Comparison of ENCODE assay signal across 34 mouse cellular contexts in genomic region chr16:95360214-95360850, GRCm38 (mm10).
DNase-seq lines count a peak whose midpoint lies in the region; ATAC-seq and TF ChIP-seq lines count a peak whose summit lies in the region.
"Had no signal": no experiment of that assay in that cellular context is flagged by ENCODE, and none has a peak within 500 bp of the region (broad histone marks: within the 10 kb centered on the region; RNA-seq: fewer than 3 reads in every experiment).

No protein-coding gene starts in this region.

- DNase-seq in B cell, adult 2 months, result peak; percentile 61 to 65
- DNase-seq in naive thymus-derived CD4-positive, alpha-beta T cell, adult 2 months (ENCODE audit: low read depth), result peak; percentile 57
- no peak for DNase-seq in stomach, postnatal 0 days (ENCODE audit: low spot score)
- DNase-seq in hindbrain, embryonic 11.5 days (ENCODE audit: low spot score), result no peak
- DNase-seq in cerebellum, postnatal 36 days, result no peak
- DNase-seq: adrenal gland, adult 8-10 months; cerebellum, adult 2 months; cerebellum, postnatal 14 days; gastrocnemius, adult 2 months; gastrocnemius, postnatal 36 days; heart, adult 2 months; heart, postnatal 10 days; kidney, adult 9 months; kidney, postnatal 10 days; layer of hippocampus, postnatal 36 days; liver, embryonic 13.5 days; lung, adult 18-20 months; retina, postnatal 1 day; right cerebral cortex, postnatal 14 days had no signal

- H3K4me2 ChIP-seq in stomach, postnatal 0 days (replicated peaks; ENCODE audit: low read depth), result no peak overlapping the region
- no peak overlapping the region for H3K4me2 ChIP-seq in hindbrain, embryonic 11.5 days (replicated peaks; ENCODE audit: low read depth, low read length)
- H3K4me2 ChIP-seq: embryonic facial prominence, embryonic 13.5 days; heart, embryonic 13.5 days; limb, embryonic 15.5 days; liver, embryonic 13.5 days; midbrain, embryonic 15.5 days had no signal

- H3K4me3 ChIP-seq in stomach, postnatal 0 days (ENCODE audit: low read depth, low read length), result no peak overlapping the region
- H3K4me3 ChIP-seq in hindbrain, embryonic 11.5 days (ENCODE audit: low read depth, low read length), result no peak overlapping the region
- H3K4me3 ChIP-seq: embryonic facial prominence, embryonic 13.5 days; forebrain, embryonic 10.5 days; gastrocnemius, adult 2 months; heart, adult 2 months; heart, embryonic 13.5 days; hindbrain, embryonic 10.5 days; limb, embryonic 10.5 days; limb, embryonic 15.5 days; liver, embryonic 13.5 days; midbrain, embryonic 10.5 days; midbrain, embryonic 15.5 days had no signal

- no peaks in the 10 kb centered on the region for H3K4me1 ChIP-seq in stomach, postnatal 0 days (replicated peaks; ENCODE audit: control insufficient read depth, insufficient read depth)
- H3K4me1 ChIP-seq in hindbrain, embryonic 11.5 days (replicated peaks; ENCODE audit: control insufficient read depth, insufficient read depth, low read length), result no peaks in the 10 kb centered on the region
- H3K4me1 ChIP-seq: hindbrain, embryonic 10.5 days; liver, embryonic 13.5 days; midbrain, embryonic 10.5 days; midbrain, embryonic 15.5 days had no signal

- no peak overlapping the region for H3K27ac ChIP-seq in stomach, postnatal 0 days (replicated peaks)
- no peak overlapping the region for H3K27ac ChIP-seq in hindbrain, embryonic 11.5 days (ENCODE audit: low read depth, low read length)
- H3K27ac ChIP-seq: embryonic facial prominence, embryonic 13.5 days; forebrain, embryonic 10.5 days; heart, adult 2 months; heart, embryonic 13.5 days; hindbrain, embryonic 10.5 days; limb, embryonic 10.5 days; limb, embryonic 15.5 days; liver, embryonic 13.5 days; macrophage; midbrain, embryonic 10.5 days; midbrain, embryonic 15.5 days had no signal

- H3K9me3 ChIP-seq in stomach, postnatal 0 days (ENCODE audit: control insufficient read depth, low read length), result no peaks in the 10 kb centered on the region
- no peaks in the 10 kb centered on the region for H3K9me3 ChIP-seq in hindbrain, embryonic 11.5 days (ENCODE audit: control insufficient read depth, low read length)
- H3K9me3 ChIP-seq: embryonic facial prominence, embryonic 13.5 days; forebrain, embryonic 10.5 days; heart, embryonic 13.5 days; hindbrain, embryonic 10.5 days; limb, embryonic 10.5 days; limb, embryonic 15.5 days; liver, embryonic 13.5 days; midbrain, embryonic 10.5 days; midbrain, embryonic 15.5 days had no signal

- WGBS in stomach, postnatal 0 days, result 81% methylated on average over 8 of the region's 8 CpGs
- WGBS in hindbrain, embryonic 11.5 days, result 82% methylated on average over 8 of the region's 8 CpGs

- no peak for TF ChIP-seq EP300 in stomach, postnatal 0 days (optimal IDR thresholded peaks at IDR 0.05)

- no peak overlapping the region for H3K9ac ChIP-seq in stomach, postnatal 0 days (ENCODE audit: low read length)
- H3K9ac ChIP-seq in hindbrain, embryonic 11.5 days (ENCODE audit: low read depth, low read length), result no peak overlapping the region
- H3K9ac ChIP-seq: embryonic facial prominence, embryonic 13.5 days; heart, embryonic 13.5 days; limb, embryonic 15.5 days; liver, embryonic 13.5 days; midbrain, embryonic 15.5 days had no signal

- H3K27me3 ChIP-seq in stomach, postnatal 0 days (ENCODE audit: control insufficient read depth, insufficient read depth, low read length), result no peaks in the 10 kb centered on the region
- H3K27me3 ChIP-seq in hindbrain, embryonic 11.5 days (ENCODE audit: control insufficient read depth, insufficient read depth, low read length), result no peaks in the 10 kb centered on the region
- H3K27me3 ChIP-seq: embryonic facial prominence, embryonic 13.5 days; heart, embryonic 13.5 days; limb, embryonic 15.5 days; liver, embryonic 13.5 days; midbrain, embryonic 15.5 days had no signal

- ATAC-seq in CD4-positive, CD25-positive, alpha-beta regulatory T cell, adult 4 months, result peak; percentile 94
- ATAC-seq in granulocyte monocyte progenitor cell, adult 5-6 weeks (replicated peaks; ENCODE audit: poor library complexity, severe bottlenecking), result peak; percentile 37
- ATAC-seq in stomach, postnatal 0 days (ENCODE audit: low FRiP score, low TSS enrichment), result no peak
- no peak for ATAC-seq in hindbrain, embryonic 11.5 days (ENCODE audit: low FRiP score)
- ATAC-seq: forebrain, embryonic 16.5 days; hindbrain, embryonic 16.5 days; intestine, embryonic 16.5 days; lung, postnatal 0 days; midbrain, embryonic 15.5 days had no signal

- no peak for TF ChIP-seq CTCF in stomach, postnatal 0 days (IDR thresholded peaks at IDR 0.05; ENCODE audit: low read depth)

- no peaks in the 10 kb centered on the region for H3K36me3 ChIP-seq in stomach, postnatal 0 days (ENCODE audit: control insufficient read depth, insufficient read depth, low read length)
- H3K36me3 ChIP-seq in hindbrain, embryonic 11.5 days (ENCODE audit: control insufficient read depth, insufficient read depth, low read length), result no peaks in the 10 kb centered on the region
- H3K36me3 ChIP-seq: embryonic facial prominence, embryonic 13.5 days; forebrain, embryonic 10.5 days; hindbrain, embryonic 10.5 days; liver, embryonic 13.5 days; midbrain, embryonic 10.5 days; midbrain, embryonic 15.5 days had no signal

Comparison
In these comparisons a context has a peak if more than half of its experiments do, and no peak if none do; other contexts are left out.
1. DNase-seq: peak in B cell, adult 2 months (2 of 2) and naive thymus-derived CD4-positive, alpha-beta T cell, adult 2 months (single experiment); none in stomach, postnatal 0 days (single experiment), hindbrain, embryonic 11.5 days (single experiment) and cerebellum, postnatal 36 days (0 of 2).
2. ATAC-seq: peak in CD4-positive, CD25-positive, alpha-beta regulatory T cell, adult 4 months (single experiment) and granulocyte monocyte progenitor cell, adult 5-6 weeks (single experiment); none in stomach, postnatal 0 days (single experiment) and hindbrain, embryonic 11.5 days (single experiment).